ENCODE assay signal across 8 mouse cellular contexts in genomic region chr19:38836438-38837170, GRCm38 (mm10). TPM values are rescaled to one million over a fixed set of nuclear protein-coding genes. Genes with fewer than 3 reads are reported as not detected.
DNase-seq lines count a peak whose midpoint lies in the region; ATAC-seq and TF ChIP-seq lines count a peak whose summit lies in the region.

Gene Tbc1d12 (plus strand): TSS chr19:38836579.

- no peak; the same call in none of the 2 replicates for TF ChIP-seq CTCF in layer of hippocampus, adult 2 months (conservative IDR thresholded peaks at IDR 0.05)
- TF ChIP-seq CTCF in lung, embryonic 14.5 days (IDR thresholded peaks at IDR 0.05; ENCODE audit: low read depth): no peak
- TF ChIP-seq CTCF in olfactory bulb, adult 2 months (IDR thresholded peaks at IDR 0.05; ENCODE audit: insufficient read depth, low read depth, low read length): no peak
- TF ChIP-seq CTCF in thymus, adult 2 months (IDR thresholded peaks at IDR 0.05; ENCODE audit: borderline replicate concordance, control insufficient read depth, extremely low read depth, insufficient read depth, low read length, poor library complexity): 0 out of 2 replicates have a peak, but pooled peaks have one; percentile 13

- in situ Hi-C loops in ES-E14 (cut with MboI; ENCODE audit: low sequenced_read_pairs in 2 of 2, unreplicated experiment in 2 of 2): no loop called here

- peak within 1 kb of the TSS; percentile 80 to 89 for H3K4me3 ChIP-seq in ES-E14 (ENCODE audit: insufficient read depth in 1 of 2, low read depth in 1 of 2, low read length in 2 of 2, poor library complexity in 1 of 2, severe bottlenecking in 1 of 2)
- peak within 1 kb of the TSS; percentile 84 for H3K4me3 ChIP-seq in forebrain, embryonic 15.5 days
- H3K4me3 ChIP-seq in layer of hippocampus, adult 2 months: peak within 1 kb of the TSS; percentile 92
- H3K4me3 ChIP-seq in lung, embryonic 14.5 days (ENCODE audit: low read depth, low read length): peak within 1 kb of the TSS; percentile 78
- H3K4me3 ChIP-seq in olfactory bulb, adult 2 months (ENCODE audit: insufficient read depth, low read depth, low read length): peak within 1 kb of the TSS; percentile 85
- peak within 1 kb of the TSS; percentile 81 for H3K4me3 ChIP-seq in thymus, adult 2 months (ENCODE audit: control insufficient read depth, insufficient read depth, low read length)

- intact Hi-C loops in heart, postnatal 36 days (cut with DNase I): loop anchor here (1.0 to 5.0 kb wide), 2 partner anchors 16 to 56 kb away; no protein-coding TSS in a partner anchor

- H3K9ac ChIP-seq in ES-E14 (ENCODE audit: insufficient read depth, low read depth, low read length, poor library complexity, severe bottlenecking): peak within 1 kb of the TSS; percentile 72
- H3K9ac ChIP-seq in forebrain, embryonic 15.5 days (replicated peaks): peak within 1 kb of the TSS; percentile 75
- peak within 1 kb of the TSS; percentile 82 for H3K9ac ChIP-seq in lung, embryonic 14.5 days

- peak; percentile 78 for TF ChIP-seq POLR2A in olfactory bulb, adult 2 months (IDR thresholded peaks at IDR 0.05; ENCODE audit: insufficient read depth, low read depth, low read length)
- no peak for TF ChIP-seq POLR2A in thymus, adult 2 months (IDR thresholded peaks at IDR 0.05; ENCODE audit: control insufficient read depth, extremely low read depth, insufficient read depth, low read length, poor library complexity)

- WGBS in forebrain, embryonic 15.5 days: under 1% methylated on average over 90 of the region's 101 CpGs
- WGBS in lung, embryonic 14.5 days: under 1% methylated on average over 81 of the region's 101 CpGs
- under 1% methylated on average over 98 of the region's 101 CpGs for WGBS in olfactory bulb, adult 2 months
- WGBS in thymus, adult 2 months: under 1% methylated on average over 100 of the region's 101 CpGs

- DNase-seq in ES-E14 (ENCODE audit: low read depth, low spot score): peak; percentile 78
- DNase-seq in cerebellum, adult 11-12 months: peak; percentile 92
- DNase-seq in heart, postnatal 36 days: peak; percentile 95
- DNase-seq in layer of hippocampus, adult 2 months (ENCODE audit: low spot score in 2 of 2): peak; percentile 77 to 92
- DNase-seq in lung, embryonic 14.5 days: peak; percentile 96
- peak; percentile 85 for DNase-seq in thymus, adult 2 months

- H3K4me1 ChIP-seq in ES-E14 (ENCODE audit: control insufficient read depth in 2 of 2, insufficient read depth in 2 of 2, low read length in 2 of 2, poor library complexity in 1 of 2): peaks cover 0 to 2% of the 10 kb centered on the region in 2 experiments; a peak in 1 of 4 replicates
- H3K4me1 ChIP-seq in forebrain, embryonic 15.5 days: peaks cover 17% of the 10 kb centered on the region; the same call in 1 of the 2 replicates
- H3K4me1 ChIP-seq in lung, embryonic 14.5 days (ENCODE audit: insufficient read depth): no peaks in the 10 kb centered on the region
- peaks cover 3% of the 10 kb centered on the region; the same call in 1 of the 2 replicates for H3K4me1 ChIP-seq in olfactory bulb, adult 2 months (ENCODE audit: control insufficient read depth, insufficient read depth, low read length)
- H3K4me1 ChIP-seq in thymus, adult 2 months (replicated peaks; ENCODE audit: control insufficient read depth, insufficient read depth, low read length): 0 out of 2 replicates have a peak, but pooled peaks cover 3% of the 10 kb centered on the region

- no peaks in the 10 kb centered on the region for H3K27me3 ChIP-seq in forebrain, embryonic 15.5 days
- no peaks in the 10 kb centered on the region for H3K27me3 ChIP-seq in lung, embryonic 14.5 days (ENCODE audit: insufficient read depth, low read length)
- H3K27me3 ChIP-seq in thymus, adult 2 months (ENCODE audit: control insufficient read depth, insufficient read depth, low read length): peaks cover 6% of the 10 kb centered on the region

- peak; percentile 96 for ATAC-seq in forebrain, embryonic 15.5 days (replicated peaks)
- ATAC-seq in lung, embryonic 14.5 days (ENCODE audit: insufficient read depth): peak; percentile 94

- H3K36me3 ChIP-seq in ES-E14 (ENCODE audit: control insufficient read depth, insufficient read depth, low read length, poor library complexity, severe bottlenecking): no peaks in the 10 kb centered on the region; the same call in 1 of the 2 replicates
- no peaks in the 10 kb centered on the region for H3K36me3 ChIP-seq in forebrain, embryonic 15.5 days
- H3K36me3 ChIP-seq in lung, embryonic 14.5 days (ENCODE audit: insufficient read depth): no peaks in the 10 kb centered on the region
- no peaks in the 10 kb centered on the region for H3K36me3 ChIP-seq in thymus, adult 2 months (ENCODE audit: control insufficient read depth, insufficient read depth, low read length)

- no peak within 1 kb of the TSS for H3K27ac ChIP-seq in ES-E14 (ENCODE audit: insufficient read depth, low read depth, low read length, poor library complexity, severe bottlenecking)
- peak within 1 kb of the TSS; percentile 93 for H3K27ac ChIP-seq in forebrain, embryonic 15.5 days (replicated peaks)
- peak within 1 kb of the TSS; percentile 93 for H3K27ac ChIP-seq in layer of hippocampus, adult 2 months
- peak within 1 kb of the TSS; percentile 88 for H3K27ac ChIP-seq in lung, embryonic 14.5 days (ENCODE audit: low read depth)
- peak within 1 kb of the TSS; percentile 60 for H3K27ac ChIP-seq in olfactory bulb, adult 2 months (ENCODE audit: insufficient read depth, low read depth, low read length)
- H3K27ac ChIP-seq in thymus, adult 2 months (ENCODE audit: control insufficient read depth, insufficient read depth, low read length): no peak within 1 kb of the TSS

- H3K4me2 ChIP-seq in forebrain, embryonic 15.5 days (replicated peaks): peak within 1 kb of the TSS; percentile 55
- H3K4me2 ChIP-seq in lung, embryonic 14.5 days: peak within 1 kb of the TSS; percentile 69

- no peaks in the 10 kb centered on the region for H3K9me3 ChIP-seq in ES-E14 (ENCODE audit: control insufficient read depth, insufficient read depth, low read depth, low read length)
- no peaks in the 10 kb centered on the region for H3K9me3 ChIP-seq in forebrain, embryonic 15.5 days
- no peaks in the 10 kb centered on the region for H3K9me3 ChIP-seq in lung, embryonic 14.5 days (ENCODE audit: low read depth, low read length)

TF ChIP-seq in ES-E14, 5 proteins besides CTCF, POLR2A, EP300 and RAD21:
- TF ChIP-seq CHD2 (IDR thresholded peaks at IDR 0.05; ENCODE audit: low read depth, low read length): no peak
- TF ChIP-seq HCFC1 (IDR thresholded peaks at IDR 0.05; ENCODE audit: borderline replicate concordance, insufficient read depth, low read length): 0 out of 2 replicates have a peak, but pooled peaks have one; percentile 13
- no peak for TF ChIP-seq ZNF384 (IDR thresholded peaks at IDR 0.05; ENCODE audit: low read depth, low read length)
- TF ChIP-seq ZC3H11A (IDR thresholded peaks at IDR 0.05; ENCODE audit: borderline replicate concordance, low read depth, low read length): no peak
- no peak for TF ChIP-seq MAFK (IDR thresholded peaks at IDR 0.05; ENCODE audit: insufficient read depth, low read depth, low read length)

RNA-seq across cellular contexts. Expression of gene Tbc1d12, which starts in this region (rescaled TPM):
- total RNA-seq in ES-E14 (2012; rRNA removed): 3.6 and 4.8 TPM in 2 replicates
- polyA plus RNA-seq in forebrain, embryonic 15.5 days (2015; fragmentation: Nextera tagmentation; extraction: Ambion mirVana): 4.4 and 5.0 TPM in 2 replicates
- 1 to 10 TPM; 6.4 to 6.9 TPM for total RNA-seq in heart, postnatal 36 days (2021)
- 10 to 100 TPM; 12.5 TPM for total RNA-seq in layer of hippocampus, adult 2 months (2021)
- 3.8 and 4.4 TPM in 2 replicates for polyA plus RNA-seq in lung, embryonic 14.5 days (2014; fragmentation: Nextera tagmentation; extraction: Ambion mirVana)
- polyA plus RNA-seq in olfactory bulb, adult 2 months (2012; ENCODE audit: insufficient read depth, insufficient read length, low replicate concordance, missing spikeins): not detected in 2 replicates
- 1.2 and 1.6 TPM in 2 replicates for polyA plus RNA-seq in thymus, adult 2 months (2012; rRNA removed)

Comparison
In these comparisons a context has a peak if more than half of its experiments do, and no peak if none do; other contexts are left out.
1. H3K27ac ChIP-seq: peak in forebrain, embryonic 15.5 days (single experiment), layer of hippocampus, adult 2 months (single experiment), lung, embryonic 14.5 days (single experiment) and olfactory bulb, adult 2 months (single experiment); none in ES-E14 (single experiment) and thymus, adult 2 months (single experiment).
2. Peak in every context shown above with its lines, with median percentiles within 50 percentile points of each other: DNase-seq, H3K4me3 ChIP-seq and H3K9ac ChIP-seq.